Mouse (Mus musculus): ENCODE measurements around the gene Mtmr11.

Gene Mtmr11

DNA sequence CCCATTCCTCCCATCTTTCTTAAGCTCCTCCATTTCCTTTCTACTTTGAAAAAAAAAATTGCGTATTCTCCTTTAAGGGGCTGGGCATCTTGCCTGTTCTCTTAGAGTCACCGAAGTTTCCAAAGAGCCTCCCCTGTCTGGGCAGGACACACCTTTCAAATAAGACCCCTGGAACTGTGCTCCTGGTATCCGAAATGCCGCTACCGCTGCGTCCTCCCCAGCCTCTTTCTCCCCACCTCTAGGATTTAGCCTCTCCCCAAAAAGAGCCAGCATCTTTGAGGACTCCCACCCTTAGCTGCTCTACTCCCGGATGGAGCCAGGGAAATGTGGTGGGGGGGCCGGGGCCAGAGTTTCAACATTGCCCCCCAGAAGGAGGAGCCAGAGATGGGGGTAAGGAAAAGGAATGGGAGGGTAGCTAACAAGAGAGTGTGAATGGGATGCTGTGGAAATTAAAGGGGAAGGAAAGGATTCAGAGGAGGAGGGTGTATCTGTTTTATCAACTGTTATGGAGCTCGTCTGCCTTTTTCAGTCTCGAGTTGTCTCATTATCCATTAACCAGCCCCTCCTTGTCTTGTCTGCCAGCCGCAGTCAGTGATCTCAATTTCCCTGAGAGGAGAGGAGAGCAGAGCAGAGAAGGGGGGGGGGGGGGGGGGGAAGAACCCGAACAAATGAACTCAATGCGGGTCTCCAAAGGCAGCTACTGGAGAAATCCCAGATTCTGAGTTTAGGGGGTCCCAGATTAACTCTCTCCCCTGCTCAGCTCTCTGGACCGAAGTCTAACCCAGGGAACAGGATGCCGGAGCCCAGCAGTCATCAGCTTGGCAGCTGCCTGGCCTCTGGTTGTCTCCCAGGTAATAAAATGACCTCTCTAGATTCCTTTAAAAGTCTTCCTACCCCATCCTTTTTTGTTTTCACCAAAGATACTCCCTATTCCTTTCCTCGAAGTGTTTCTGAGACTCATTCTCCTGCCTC, at the start of gene Mtmr11:
Gene Mtmr11, plus strand, starts transcription at position 136 of the 972 bp plus-strand sequence.
- DNase-seq (ENCODE audit: low spot score), result no peak

DNA sequence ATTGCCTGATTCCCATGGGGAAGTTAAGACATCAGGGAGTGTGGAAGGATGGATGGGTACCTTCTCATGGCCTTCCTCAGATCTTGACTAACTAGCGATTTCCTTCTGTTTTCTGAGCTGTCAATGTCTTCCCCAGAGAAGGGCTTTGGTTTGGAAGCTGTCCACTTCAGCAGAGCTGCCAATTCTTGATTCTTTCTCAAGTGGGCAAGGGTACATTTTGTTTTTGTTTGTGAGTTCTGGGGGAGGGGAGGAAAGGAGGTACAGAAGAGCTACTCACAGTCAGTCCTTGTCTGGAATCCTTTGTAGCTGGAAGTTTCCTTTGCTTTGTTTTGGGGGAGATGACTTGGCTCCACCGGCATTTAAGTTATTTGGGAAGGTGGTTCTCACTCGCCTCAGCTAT, 48.6 kb upstream of the Mtmr11 start:
- DNase-seq (ENCODE audit: low spot score), result no peak

DNA sequence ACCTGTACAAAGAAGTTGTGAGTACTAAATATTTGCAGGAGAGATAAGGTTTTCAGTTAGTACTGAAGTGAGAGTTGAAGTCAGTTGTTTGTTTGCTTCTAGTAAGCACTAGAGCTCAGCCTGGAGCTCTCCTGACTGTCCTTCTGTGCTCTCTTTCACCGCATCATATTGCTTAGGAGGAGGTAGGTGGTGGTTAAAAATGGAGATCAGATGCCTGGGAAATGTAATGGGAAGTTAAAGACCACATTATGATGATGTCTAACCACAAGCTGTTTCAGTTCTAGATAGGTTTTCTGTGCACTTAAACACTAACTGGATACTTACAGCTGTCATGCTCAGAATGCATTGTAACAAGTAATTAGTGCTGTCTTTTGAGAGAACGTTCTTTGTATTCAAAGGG, 43.7 kb upstream of the Mtmr11 start:
- DNase-seq (ENCODE audit: low spot score), result no peak

DNA sequence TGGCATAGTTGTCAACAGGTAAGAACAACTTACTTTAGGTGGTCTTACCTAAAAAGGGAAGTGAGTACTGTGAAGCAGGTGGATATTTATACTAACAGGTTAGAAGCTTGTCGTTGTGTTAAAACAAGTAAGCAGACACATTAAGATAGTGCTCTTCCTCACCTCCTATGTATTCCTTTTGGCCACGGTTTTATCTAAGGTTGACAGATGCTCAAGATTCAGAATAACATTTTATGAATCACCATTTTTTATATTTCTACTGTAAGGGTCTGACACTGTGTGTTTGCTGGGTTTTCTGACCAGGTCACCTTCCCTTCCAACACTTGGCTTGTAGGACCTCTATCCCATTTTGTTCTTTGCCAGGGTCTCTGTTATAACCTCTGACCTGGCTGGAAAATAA, 43.1 kb upstream of the Mtmr11 start:
- DNase-seq (ENCODE audit: low spot score), result no peak

DNA sequence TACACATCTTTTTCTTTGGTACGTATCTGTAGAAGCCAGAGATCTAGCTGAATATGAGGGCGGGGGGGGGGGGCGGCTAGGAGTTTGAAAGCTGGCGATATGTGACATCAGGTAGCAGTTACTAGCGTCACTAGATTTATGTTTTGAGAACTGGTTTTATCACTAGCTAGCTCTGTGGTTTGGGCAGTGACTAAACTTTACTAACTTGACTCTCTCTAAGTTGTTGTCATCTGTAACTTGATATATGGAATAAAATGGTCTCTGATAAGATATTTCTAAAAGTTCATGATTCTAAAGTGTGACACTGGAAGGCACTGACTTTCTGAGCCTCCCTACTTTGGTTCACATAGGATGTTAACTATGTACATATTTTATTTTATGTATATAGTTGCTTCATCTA, 37.6 kb upstream of the Mtmr11 start:
- DNase-seq (ENCODE audit: low spot score), result no peak

DNA sequence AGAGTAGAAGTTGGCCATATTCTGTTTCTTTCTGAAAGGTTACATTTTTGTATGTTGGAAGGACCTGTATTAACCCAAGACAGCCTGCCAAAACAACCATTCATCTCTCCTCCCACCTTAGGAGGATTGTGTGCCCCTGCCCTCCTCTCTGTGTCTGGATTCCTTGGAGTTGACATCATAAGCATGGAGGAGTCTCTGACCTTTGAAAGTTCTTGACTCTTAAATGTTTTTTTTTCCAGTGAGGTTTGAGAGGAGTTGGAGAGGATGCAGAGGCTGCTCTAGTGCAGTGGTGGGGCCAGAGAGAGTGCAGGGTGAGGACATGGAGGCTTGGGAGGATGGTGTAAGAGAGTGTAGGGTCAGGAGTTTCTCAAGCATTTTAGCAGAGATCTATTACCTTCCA, 33.7 kb upstream of the Mtmr11 start:
- no peak for DNase-seq (ENCODE audit: low spot score)

DNA sequence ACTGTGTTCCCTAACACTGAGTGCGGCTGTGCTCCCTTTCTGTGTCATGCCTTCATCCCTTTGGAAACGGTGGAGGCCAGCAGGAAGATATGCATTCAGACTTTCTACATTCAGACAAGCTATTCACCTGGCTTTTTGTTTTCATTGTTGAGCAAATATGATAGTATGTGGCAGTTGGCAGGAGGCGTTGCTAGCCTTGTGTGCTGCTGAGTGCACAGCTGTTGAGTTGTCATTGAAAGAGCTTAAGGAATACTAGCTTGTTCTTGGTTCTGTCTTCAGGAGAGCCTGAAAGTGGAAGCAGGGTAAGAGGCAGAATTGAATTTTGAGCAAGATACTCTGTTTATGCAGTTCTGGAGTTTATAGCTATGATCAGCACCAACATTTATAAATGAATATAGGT, 29.3 kb upstream of the Mtmr11 start:
- no peak for DNase-seq (ENCODE audit: low spot score)

- no peak for DNase-seq (ENCODE audit: low spot score)
Measured at GRCm38 (mm10) chr3:96133327-96133905, 28.4 kb upstream of the Mtmr11 start.

DNA sequence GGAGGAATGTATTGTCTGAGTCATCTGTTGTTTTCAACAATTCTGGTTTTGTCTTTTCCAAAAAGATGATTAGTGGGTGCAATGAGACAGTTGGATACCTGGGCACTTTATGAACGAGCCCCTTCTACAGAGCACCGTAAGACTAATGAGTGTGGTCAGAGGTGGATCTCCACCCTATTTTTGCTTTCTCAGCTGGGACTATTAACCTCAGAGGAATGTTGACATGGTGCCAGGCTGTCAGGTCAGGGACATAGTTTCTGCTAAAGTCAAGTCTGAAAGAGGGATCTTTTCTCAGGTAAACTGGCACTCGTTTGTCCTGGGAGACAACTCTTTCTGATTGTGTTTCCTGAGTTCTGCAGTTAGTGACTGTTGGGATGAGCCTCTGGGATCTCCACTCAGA, 26.8 kb upstream of the Mtmr11 start:
- DNase-seq (ENCODE audit: low spot score), result no peak

- DNase-seq (ENCODE audit: low spot score), result no peak
Measured at GRCm38 (mm10) chr3:96147950-96148349, 13.9 kb upstream of the Mtmr11 start.

GRCm38 (mm10) chr3:96151836-96152235, 10.0 kb upstream of the Mtmr11 start:
- DNase-seq (ENCODE audit: low spot score), result no peak

DNA sequence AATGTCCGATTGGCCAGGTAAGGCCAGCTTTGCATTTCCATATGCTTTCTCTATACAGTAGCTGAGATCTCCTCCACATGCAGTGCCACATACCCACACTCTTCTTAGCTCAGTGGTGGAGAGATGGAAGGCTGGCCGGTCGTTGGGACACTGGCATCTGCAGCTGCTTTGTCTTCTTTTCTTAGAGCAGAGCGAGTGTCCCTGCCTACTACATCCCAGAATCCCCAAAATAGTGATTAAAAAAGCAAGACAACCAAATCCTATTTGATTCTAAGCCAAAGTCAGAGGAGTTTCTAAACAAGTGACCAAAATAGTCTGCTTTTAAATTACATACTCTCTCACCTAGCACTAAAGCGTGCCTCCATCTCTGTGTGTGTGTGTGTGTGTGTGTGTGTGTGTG, 9.2 kb upstream of the Mtmr11 start:
- DNase-seq (ENCODE audit: low spot score), result no peak

- DNase-seq (ENCODE audit: low spot score), result no peak
Measured at GRCm38 (mm10) chr3:96155501-96155900, 6.3 kb upstream of the Mtmr11 start.

- no peak for DNase-seq (ENCODE audit: low spot score)
Measured at GRCm38 (mm10) chr3:96159820-96160219, 2.0 kb upstream of the Mtmr11 start.

DNA sequence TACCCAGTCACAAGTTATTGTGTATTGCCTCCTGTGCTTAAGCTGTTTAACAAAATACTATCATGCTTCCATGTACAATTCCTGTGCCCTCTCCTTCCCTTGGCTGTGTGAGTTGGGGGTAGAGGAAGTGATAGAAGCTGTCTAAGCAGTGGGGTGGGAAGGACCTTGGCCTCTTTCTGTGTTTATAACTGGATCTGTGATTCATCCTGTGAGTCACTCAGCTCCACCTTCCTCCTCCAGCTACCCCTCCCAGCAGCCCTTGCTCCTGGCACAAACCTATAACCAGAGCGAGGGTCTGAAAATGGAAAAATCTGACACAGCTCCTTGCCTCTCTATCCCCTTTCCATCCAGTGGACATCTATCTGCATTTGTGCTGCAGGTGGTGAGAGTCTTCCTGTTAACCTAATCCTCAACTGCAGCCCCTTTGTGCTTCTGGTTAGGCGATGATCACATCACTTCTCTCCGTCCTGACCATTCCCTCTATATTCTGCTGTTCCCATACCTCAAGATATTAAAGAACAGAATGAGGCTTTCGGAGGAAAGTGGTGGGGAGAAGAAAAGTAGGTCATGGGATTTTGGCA, 1.5 kb upstream of the Mtmr11 start:
- DNase-seq (ENCODE audit: low spot score), result no peak

- DNase-seq (ENCODE audit: low spot score), result no peak
Measured at GRCm38 (mm10) chr3:96160803-96161516, 844 bp upstream of the Mtmr11 start.

DNA sequence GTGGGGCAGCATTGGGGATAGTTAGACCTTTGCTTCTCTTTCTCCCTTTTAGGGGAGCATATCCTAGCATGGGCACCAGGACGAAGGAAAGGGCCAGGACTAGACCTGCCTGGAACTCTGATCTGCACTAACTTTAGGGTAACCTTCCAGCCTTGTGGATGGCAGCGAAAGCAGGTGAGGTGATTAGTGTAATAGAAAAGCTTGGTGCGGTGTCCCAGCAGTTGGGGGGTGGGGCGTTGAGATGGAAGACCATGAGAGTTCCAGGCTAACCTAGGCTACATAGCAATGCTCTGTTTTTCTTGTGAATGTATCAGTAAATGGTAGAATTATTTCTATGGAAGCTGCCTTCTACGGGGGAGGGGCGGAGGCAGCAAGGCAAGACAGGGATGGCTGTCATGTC, 1.2 kb downstream of the Mtmr11 start:
- no peak for DNase-seq (ENCODE audit: low spot score)

DNA sequence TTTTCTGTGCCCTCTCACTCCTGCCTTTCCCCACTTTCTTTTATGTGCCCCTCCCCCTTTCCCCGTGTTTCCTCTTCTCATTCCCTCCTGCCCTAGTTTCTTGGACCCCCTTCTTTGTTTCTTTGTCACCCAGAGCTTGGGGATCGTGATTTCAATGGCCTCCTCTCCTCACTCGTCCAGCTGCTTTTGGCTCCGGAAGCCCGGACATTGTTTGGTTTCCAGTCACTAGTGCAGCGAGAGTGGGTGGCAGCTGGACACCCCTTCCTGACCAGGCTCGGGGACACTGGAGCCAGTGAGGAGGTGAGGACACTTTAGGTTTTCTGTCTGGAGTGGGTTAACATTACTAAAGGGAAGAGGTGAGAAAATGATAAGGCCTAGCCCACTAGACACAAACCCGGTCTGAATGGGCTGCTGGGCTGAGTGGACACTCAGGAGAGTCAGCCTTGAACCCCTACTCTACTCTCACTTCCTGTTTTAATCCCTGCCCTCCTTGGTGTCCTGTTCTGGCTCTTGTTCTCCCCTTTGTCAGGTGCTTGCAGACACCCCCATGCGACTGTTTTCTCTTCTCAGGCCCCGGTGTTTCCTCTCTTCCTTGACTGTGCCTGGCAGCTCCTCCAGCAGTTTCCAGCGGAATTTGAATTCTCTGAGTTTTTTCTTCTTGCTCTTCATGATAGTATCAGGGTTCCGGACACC, 6.8 kb downstream of the Mtmr11 start:
- DNase-seq (ENCODE audit: low spot score), result no peak

- no peak for DNase-seq (ENCODE audit: low spot score)
Measured at GRCm38 (mm10) chr3:96170276-96170675, 8.5 kb downstream of the Mtmr11 start.

GRCm38 (mm10) chr3:96170976-96171545, 9.3 kb downstream of the Mtmr11 start:
- no peak for DNase-seq (ENCODE audit: low spot score)

GRCm38 (mm10) chr3:96171583-96172196, 9.9 kb downstream of the Mtmr11 start:
- DNase-seq (ENCODE audit: low spot score), result no peak
